Mouse (Mus musculus): ENCODE measurements around the gene Mark3.
A peak's percentile ranks its signal among the peaks of the same experiment; 100 is the strongest.

The Mark3 gene

GRCm38 (mm10) chr12:111675797-111676580, 101.7 kb downstream of the Mark3 start:
- no peak for DNase-seq (ENCODE audit: low read depth, low spot score)

GRCm38 (mm10) chr12:111677421-111677820, 103.1 kb downstream of the Mark3 start:
- no peak for DNase-seq (ENCODE audit: low read depth, low spot score)

- DNase-seq (ENCODE audit: low read depth, low spot score), result peak; percentile 96
Measured at GRCm38 (mm10) chr12:111677882-111678669, 103.8 kb downstream of the Mark3 start, which contains the start of gene Trmt61a. TSS of gene Trmt61a (plus strand) at chr12:111678105.

- DNase-seq (ENCODE audit: low read depth, low spot score), result no peak
Measured at GRCm38 (mm10) chr12:111678670-111678933, 104.3 kb downstream of the Mark3 start.

GRCm38 (mm10) chr12:111678997-111679396, 104.7 kb downstream of the Mark3 start:
- DNase-seq (ENCODE audit: low read depth, low spot score), result no peak

- no peak for DNase-seq (ENCODE audit: low read depth, low spot score)
Measured at GRCm38 (mm10) chr12:111680661-111681060, 106.3 kb downstream of the Mark3 start.

- no peak for DNase-seq (ENCODE audit: low read depth, low spot score)
Measured at GRCm38 (mm10) chr12:111681305-111681704, 107.0 kb downstream of the Mark3 start.

GRCm38 (mm10) chr12:111682003-111682402, 107.7 kb downstream of the Mark3 start:
- no peak for DNase-seq (ENCODE audit: low read depth, low spot score)

- DNase-seq (ENCODE audit: low read depth, low spot score), result no peak
Measured at GRCm38 (mm10) chr12:111682806-111683205, 108.5 kb downstream of the Mark3 start.

- DNase-seq (ENCODE audit: low read depth, low spot score), result no peak
Measured at GRCm38 (mm10) chr12:111686390-111686789, 112.1 kb downstream of the Mark3 start.

GRCm38 (mm10) chr12:111687350-111688068, 113.2 kb downstream of the Mark3 start:
- peak; percentile 90 for DNase-seq (ENCODE audit: low read depth, low spot score)

- DNase-seq (ENCODE audit: low read depth, low spot score), result no peak
Measured at GRCm38 (mm10) chr12:111688069-111688428, 113.7 kb downstream of the Mark3 start.

GRCm38 (mm10) chr12:111689426-111689825, 115.1 kb downstream of the Mark3 start:
- no peak for DNase-seq (ENCODE audit: low read depth, low spot score)

GRCm38 (mm10) chr12:111691346-111691872, 117.1 kb downstream of the Mark3 start:
- no peak for DNase-seq (ENCODE audit: low read depth, low spot score)

GRCm38 (mm10) chr12:111692899-111693298, 118.6 kb downstream of the Mark3 start:
- DNase-seq (ENCODE audit: low read depth, low spot score), result no peak

GRCm38 (mm10) chr12:111693341-111694270, 119.3 kb downstream of the Mark3 start:
- DNase-seq (ENCODE audit: low read depth, low spot score), result no peak

GRCm38 (mm10) chr12:111694271-111694781, 120.0 kb downstream of the Mark3 start:
- DNase-seq (ENCODE audit: low read depth, low spot score), result no peak

- no peak for DNase-seq (ENCODE audit: low read depth, low spot score)
Measured at GRCm38 (mm10) chr12:111694880-111695804, 120.8 kb downstream of the Mark3 start.

- DNase-seq (ENCODE audit: low read depth, low spot score), result peak; percentile 74
Measured at GRCm38 (mm10) chr12:111696239-111696638, 121.9 kb downstream of the Mark3 start.

- no peak for DNase-seq (ENCODE audit: low read depth, low spot score)
Measured at GRCm38 (mm10) chr12:111697708-111698107, 123.4 kb downstream of the Mark3 start.
